Mouse (Mus musculus) forelimb bud, embryonic 11.5 days (tissue): Measurements from ENCODE around the gene Uck1.
"Not testable (repeated sequence)": the region's sequence is repeated elsewhere in the genome, so short reads cannot be mapped to it uniquely, and the experiment has no call there.

Source experiments
- DNase-seq: peaks from one replicate; pipeline ENCODE4 v3.0.0-alpha.2; 2012; ENCODE audit warnings: low read depth, low spot score

The Uck1 gene

DNA sequence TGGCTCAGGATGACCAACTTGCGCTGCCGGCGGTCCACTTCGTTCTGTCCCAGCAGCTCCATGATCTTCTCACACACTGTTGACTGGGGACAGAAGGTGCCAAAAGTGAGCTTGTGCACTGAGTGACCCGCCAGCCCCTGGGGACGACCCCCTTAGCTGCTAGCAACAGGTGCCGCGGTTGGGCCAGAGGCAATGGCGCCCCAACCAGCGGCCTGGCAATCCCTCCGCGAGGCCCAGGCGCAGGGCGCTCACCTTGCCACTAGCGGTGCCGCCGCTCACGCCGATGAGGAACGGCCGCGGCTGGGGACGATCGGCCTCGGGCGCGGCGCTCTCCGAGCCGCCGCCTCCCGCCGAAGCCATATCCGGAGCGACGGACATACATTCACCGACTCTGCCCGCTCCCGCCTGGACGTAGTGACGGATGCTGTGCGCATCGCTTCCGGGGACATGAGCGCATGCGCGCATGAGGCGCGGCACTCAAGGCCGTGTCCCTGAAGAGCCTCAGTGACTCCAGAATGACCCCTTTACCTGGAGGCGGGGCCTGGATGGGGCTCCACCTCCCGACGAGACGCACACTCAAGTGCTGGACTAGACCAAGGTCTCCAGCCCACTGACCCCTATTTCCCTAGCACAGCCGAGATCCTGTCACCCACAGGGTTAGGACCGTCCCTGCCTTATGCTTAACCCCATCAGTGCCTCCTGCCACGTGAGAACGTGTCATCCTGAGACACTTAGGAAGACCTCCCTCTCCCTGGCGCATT lies at the start of gene Uck1:
Uck1 (minus strand) TSS at position 503 of the 761 bp plus-strand sequence.
- peak; percentile 92 for DNase-seq

DNA sequence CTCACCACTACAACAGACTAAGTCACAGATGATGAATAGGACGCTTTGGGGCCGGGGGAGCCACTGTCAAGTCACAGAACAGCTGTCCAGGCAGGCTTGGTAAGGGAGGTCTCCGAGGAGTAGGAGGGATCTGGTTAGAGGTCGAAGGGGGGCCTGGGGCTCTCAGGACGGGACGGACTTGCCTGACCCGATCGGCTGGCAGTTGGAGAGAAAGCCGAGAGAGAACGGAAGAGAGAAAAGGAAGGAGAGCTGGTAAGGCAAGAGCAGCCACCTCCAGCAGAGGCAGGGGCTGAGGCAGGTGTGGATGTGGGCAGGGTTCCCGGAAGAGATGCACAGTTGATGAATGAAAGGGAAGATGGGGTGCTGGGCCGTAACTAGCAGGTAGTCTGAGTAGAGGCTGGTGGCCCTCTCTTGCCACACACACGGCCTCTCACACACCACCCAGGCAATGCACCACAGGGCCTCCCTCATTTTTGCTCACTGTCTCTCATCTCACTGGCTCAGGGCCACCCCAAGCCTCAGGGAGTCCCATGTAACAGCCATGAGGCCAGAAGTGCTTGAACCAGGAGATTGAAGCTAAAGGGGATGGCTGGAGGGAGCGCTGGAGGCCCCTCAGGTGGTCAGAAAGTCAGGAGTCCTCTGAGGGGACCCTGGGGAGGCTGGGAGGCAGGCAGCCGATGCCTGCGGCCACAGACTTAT lies 49.1 kb upstream of the Uck1 start:
- DNase-seq = no peak

DNA sequence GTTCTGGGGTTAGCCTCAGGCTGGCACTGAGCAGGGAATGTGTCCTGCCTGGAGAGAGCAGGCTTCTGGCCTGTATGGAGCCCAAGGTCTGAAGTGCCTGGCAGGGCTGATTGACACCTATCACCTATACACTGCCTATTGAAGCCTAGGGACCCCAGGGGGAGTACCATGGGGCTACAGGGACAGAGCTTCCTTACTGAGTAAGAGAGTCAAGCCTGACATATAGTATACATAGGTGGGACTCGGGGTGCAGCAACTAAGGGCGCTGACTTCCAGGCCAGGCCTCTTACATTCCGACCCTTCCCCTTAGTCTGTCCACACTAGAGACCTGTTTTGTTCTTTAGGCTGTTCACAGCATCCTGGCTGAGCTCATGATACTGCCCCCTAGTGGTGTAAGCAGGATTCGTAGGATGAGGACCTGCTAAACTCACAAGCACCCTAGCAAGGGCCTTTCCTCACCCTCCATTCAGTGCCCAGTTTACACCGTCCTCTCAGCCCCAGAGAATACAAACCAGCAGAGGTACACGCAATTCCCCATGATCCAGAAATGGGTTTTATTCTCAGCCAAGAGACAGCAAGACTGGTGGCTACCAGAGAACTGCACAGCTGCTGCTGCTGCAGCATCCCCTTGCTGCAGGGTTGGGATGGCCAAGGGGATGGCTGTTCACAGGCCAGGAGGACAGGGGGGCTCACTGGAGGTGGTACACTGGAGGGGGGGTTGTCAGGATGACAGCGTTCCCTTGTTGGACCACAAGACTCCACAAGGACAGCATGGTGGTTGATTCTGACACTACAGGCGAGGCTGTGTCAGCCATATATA lies 48.2 kb upstream of the Uck1 start:
- DNase-seq = peak; percentile 83

DNA sequence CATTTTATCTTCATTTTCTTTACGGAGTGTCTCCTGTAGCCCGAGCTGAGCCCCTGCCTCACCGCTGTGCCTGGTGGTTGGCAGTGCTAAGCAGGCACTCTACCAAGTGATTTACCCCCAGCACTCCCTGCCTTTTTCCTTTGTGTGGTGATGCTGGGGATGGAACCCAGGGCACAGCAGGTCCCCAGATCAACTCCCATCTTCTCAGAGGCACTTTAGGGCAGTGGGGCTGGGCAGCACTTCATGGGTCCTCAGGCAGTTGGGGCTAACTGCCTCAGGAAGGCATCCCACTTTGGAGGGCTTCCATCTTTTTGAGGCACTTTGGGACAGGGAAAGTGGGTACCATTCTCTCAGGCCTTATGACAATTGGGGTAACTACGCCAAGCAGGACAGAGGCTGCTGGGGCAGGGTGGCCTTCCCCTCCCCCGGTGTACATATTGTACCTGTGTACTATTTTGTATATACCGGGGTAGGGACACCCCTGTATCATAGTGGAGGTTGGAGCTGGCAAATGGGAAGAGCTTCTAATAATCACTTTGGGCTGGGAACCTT lies 47.4 kb upstream of the Uck1 start:
- DNase-seq = no peak

DNA sequence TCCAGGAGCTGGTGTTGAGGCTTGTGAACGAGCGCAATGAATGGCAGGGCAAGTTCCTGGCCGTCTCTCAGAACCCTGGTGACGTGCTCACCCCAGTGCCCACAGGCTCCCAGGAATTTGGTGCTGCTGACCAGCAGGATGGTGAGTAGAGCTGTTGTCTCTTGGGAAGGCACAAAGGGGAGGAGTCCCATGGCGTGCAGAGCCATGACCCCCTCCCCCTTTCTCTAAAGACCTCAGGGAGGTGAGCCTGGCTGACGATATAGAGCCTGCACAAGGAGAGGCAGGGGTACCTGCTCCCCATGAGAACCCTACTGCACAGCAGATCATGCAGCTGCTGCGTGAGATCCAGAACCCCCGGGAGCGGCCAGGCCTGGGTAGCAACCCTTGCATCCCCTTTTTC lies 46.2 kb upstream of the Uck1 start:
- no peak for DNase-seq

DNA sequence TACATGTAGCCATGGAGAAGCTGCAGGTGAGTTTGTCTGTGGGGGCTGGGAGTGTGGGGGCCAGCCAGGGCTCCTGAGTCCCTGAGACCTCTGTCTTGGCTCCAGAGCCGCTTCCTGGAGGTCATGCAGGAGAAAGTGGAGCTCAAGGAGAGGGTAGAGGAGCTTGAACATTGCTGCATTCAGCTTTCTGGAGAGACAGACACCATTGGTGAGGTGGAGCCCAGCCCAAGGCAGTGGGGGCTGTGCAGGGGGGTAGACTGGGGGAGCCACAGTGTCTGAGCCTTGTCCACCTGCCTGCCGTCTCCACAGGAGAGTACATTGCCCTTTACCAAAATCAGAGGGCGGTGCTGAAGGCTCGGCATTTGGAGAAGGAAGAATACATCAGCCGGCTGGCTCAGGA lies 45.7 kb upstream of the Uck1 start:
- DNase-seq = no peak

DNA sequence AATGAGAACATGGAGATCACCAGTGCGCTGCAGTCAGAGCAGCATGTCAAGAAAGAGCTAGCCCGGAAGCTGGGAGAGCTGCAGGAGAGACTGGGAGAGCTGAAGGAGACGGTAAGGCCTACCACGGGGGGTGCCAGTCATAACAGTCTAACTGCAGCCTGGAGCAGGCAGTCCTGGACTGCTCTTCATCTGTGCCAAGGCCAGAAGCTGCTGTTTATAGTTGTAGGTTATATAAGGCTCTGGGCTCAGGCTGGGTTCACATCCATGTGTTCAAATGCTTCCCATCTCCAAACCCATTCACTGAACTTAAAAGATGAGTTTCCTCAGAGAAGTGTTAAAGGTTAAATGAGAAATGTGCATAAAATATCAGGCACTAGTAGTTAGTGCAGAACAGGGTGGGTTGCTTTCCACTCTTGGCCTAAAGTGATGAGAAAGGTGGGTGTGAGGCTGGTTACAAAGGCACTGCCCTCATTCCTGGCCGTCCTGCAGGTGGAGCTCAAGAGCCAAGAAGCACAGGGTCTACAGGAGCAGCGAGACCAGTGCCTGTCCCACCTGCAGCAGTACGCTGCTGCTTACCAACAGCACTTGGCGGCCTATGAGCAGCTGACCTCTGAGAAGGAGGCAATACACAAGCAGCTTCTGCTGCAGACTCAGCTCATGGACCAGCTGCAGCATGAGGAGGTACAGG lies 44.3 kb upstream of the Uck1 start:
- DNase-seq = peak; percentile 80

DNA sequence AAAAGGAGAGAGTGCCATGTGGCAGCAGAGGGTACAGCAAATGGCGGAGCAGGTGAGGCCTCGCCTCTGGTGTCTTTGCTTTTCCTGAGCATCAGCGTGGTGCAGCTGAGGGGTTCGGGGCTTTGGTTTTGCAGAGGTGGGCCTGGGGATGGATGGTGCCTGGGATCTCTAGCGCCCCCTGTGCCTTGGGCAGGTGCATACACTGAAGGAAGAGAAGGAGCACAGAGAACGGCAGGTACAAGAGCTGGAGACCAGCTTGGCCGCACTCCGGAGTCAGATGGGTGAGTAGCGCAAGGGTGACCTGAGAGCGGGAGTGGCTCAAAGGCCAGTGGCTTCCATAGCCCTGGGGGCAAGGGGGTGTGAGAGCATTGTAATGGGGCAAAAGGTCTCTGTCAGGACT lies 43.0 kb upstream of the Uck1 start:
- DNase-seq = no peak

DNA sequence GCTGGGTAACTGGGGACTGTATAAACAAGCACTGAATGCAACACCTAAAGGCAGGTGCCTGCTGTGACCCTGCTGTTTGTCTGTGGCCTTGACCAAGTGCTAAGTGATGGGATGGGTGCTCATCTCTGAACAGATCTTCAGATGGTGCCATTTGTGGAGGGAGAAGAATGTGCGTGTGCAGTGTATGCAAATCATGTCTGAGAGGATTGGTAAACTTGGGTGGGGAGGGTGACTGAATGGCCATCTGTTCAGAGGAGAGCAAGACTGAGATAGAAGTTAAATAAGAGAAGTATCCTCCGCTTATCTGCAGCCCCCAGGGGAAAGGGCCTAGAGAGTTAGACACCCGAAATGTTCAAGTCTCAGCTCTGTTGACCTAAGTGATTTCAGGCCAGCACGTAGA lies 39.5 kb upstream of the Uck1 start:
- DNase-seq = no peak

DNA sequence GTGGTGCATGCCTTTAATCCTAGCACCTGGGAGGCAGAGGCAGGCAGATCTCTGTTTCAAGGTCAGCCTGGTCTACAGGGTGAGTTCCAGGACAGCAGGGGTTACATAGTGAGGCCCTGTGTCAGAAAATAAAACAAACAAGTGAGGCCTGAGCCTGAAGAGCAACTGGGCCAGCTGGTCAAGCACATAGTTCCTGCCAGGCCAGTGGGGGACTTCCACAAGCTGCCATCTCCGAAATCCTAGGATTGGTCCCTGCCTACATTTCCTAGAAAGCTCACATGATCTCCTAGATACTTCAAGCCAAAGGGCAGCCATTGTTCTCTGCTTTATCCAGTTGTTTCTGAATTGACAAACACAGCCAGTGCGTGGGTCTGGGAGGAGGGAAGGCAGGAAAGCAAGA lies 35.9 kb upstream of the Uck1 start:
- DNase-seq = not testable (repeated sequence)

DNA sequence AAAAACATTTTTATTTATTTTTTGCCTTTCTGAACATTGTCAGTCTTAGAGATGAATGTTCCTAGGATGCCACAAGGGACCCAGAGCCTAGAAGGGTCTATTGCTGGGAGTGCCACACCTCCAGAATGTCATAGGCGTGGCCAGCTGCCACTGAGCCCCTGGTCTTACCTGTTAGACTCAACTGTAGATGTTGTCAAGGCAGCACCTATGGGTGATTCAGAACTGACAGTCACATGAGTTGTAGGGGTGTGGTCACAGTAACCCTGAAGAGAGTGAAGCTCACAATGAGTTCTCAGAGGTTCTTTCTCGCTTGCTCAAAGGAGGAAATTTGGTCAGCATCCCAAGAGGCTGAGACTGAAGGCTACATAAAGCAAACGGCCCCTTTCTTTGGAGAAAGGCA lies 35.3 kb upstream of the Uck1 start:
- DNase-seq = no peak

DNA sequence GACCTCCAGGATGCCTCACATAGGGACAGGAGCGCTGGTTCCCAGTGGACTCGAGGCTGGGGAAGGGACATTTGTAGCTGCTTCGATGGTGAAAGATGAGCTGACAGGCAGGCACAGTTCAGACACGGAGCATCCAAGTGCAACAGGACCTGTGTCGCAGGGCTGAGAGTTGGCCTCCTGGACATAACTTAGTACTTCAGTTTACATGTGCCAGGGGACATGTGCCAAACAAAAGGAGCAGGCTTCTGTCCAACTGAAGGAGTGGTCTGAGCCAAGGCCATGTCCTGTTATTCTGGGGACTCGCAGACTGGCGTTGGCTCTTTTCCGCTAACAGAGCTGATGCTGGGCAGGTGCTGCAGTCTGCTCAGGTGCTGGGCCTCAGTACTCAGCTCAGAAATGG lies 34.4 kb upstream of the Uck1 start:
- no peak for DNase-seq

DNA sequence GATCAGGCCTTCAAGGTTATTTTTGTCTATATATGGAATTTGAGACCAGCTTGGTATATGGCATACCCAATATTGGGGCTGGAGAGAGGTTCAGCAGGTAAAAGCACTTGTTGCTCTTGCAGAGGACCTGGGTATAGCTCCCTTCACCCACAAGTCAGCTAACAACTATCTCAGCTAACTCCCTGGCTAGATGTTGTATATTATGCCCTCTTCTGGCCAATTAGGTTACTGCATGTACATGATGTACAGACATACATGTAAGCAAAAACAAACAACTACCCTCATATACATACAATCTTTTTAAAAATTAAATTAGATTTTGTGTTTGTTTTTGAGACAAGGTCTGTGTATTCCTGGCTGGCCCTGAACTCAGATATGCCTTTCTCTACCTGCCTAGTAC lies 29.6 kb upstream of the Uck1 start:
- peak; percentile 60 for DNase-seq

DNA sequence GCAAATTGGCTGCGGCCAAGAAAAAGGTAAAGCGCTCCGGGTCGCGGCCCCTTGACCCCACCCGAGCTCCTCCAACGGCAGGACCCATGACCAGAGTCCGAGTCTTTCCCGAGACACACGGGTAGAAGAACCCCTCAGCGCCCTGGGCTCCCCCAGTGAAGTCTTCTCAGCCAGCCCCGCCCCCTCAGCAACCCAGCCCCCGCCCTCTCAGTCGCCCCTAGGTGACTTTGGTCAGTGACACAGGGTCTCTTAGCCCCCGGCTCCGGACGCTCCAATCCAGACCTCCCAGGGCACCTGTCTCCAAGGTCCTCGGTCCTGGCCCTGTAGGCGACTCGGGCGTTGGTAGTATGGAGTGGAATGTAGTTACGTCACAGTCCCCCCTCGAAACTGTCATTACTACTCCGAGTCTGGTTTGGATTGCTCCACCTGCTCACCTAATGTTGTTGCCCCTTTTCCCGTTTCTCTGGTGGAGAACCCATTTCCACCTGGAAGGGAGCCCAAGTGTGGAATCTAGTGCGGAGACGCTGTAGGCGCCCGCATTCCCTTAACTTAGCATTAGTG lies 28.5 kb upstream of the Uck1 start:
- DNase-seq = peak; percentile 45

DNA sequence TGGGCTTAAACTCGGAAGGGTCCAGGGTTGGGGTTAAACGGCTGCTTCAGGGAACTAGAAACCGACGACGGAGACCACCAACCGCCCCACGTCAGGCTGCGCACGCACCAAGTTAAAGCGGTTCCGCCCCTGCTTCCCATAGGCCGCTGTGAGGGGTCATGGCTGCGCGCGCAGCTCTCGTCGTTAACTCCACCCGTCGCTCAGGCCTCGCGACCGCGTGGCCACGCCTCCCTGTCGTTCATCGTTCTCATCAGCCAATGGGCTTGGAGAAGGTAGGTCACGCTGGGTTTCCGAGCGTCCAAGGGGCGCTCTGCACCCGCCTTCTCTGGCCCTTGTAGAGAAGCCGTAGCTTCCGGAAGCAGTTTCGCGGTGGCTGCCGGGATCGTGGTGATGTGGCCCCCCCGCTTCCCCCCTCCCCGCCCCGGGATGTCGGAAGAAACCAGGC lies 28.0 kb upstream of the Uck1 start, which contains the start of gene Swi5:
Swi5 (minus strand) TSS at position 153 of the 445 bp plus-strand sequence.
- DNase-seq = peak; percentile 100

DNA sequence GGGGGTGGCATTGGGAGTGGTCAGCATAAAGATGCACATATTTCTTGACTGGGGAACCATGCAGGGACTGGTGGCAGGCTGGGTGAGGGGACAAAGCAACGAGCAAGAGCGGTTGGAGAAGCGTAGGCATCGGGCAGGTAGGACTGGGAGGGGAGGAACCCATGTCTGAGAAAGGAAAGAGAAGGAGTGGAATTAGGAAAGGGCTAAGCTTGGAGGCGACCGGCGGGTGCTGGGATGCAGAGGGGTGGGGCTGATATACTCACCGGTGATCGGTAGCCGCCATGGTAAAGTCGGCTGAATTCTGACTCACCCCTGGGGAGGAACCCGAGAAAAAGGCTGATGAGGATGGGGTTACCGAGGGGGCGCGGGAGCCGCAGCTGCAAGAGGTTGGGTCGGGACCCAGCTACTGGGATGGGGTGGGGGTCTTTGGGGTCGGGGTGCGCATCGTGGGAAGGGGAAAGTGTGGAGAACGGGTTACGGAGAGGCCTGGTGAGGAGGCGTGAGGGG lies 27.4 kb upstream of the Uck1 start, which contains the start of gene Golga2:
Golga2 (plus strand) TSS at position 51 of the 507 bp plus-strand sequence.
- no peak for DNase-seq

DNA sequence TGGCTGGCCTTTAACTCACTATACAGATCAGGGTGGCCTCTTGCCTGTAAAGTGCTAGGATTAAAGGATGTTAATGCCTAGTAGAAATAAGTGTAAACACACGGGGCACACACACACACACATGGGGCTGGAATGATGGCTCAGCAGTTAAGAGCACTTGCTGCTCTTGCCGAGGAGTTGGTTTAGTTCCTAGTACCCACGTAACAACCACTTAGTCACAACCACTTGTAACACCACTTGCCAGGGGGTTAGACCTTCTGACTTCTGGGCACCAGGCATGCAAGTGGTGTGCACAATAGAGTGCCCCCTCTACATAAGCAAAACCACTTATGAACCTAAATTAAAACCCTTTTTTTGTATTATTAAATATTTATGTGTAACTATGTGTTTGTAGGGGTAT lies 24.0 kb upstream of the Uck1 start:
- no peak for DNase-seq

DNA sequence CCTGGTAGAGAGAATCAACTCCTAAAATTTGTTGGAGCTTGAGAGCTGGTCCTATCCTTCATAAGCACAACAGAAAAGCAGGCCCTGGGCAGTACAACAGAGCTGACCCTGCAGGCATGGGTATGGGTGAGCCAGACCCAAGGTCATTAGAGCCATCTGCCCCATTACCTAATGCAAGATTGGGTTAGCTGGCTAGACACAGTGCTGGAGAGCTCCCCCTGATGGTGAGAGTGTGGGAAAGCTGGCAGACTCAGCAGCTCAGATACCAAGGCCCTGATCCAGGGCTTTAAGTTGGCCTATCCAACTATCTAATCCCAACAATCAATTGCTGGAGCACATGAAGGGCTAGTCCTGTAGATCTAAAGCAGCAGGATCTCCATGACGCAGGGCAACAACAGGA lies 22.8 kb upstream of the Uck1 start:
- peak; percentile 40 for DNase-seq

DNA sequence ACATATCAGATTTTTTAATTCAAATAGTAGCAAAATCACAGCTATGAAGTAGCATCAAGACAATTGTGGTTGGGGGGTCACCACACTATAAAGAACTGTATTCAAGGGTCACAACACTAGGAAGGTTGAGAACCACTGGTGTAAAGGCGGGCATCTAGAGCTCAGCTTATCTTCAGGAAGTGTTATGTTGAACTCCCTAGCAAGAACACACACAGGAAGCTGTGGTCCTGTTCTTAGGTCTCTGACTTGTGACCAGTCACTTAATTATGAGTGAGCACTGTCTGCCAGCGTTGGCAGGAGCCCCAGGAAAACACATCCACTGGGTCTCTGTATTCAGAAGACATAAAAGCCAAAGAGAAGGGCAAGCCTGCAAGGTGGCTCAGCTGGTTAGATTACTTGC lies 22.3 kb upstream of the Uck1 start:
- DNase-seq = no peak

DNA sequence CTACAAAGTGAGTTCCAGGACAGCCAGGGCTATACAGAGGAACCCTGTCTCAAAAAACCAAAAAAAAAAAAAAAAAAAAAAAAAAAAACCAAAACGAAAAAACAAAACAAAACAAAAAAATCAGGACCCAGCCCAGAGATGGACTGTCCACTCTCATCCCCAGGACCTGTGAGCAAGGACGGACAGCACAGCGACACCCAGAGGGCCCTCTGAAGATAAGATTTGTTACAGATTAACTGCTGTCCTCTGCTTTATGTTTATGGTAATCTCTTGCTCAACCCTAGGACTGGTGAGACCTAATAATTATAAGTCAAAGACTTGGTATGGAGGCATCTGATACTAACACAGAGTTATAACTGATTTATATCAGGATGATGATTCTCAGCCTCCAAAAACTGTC lies 15.9 kb upstream of the Uck1 start:
- no peak for DNase-seq

DNA sequence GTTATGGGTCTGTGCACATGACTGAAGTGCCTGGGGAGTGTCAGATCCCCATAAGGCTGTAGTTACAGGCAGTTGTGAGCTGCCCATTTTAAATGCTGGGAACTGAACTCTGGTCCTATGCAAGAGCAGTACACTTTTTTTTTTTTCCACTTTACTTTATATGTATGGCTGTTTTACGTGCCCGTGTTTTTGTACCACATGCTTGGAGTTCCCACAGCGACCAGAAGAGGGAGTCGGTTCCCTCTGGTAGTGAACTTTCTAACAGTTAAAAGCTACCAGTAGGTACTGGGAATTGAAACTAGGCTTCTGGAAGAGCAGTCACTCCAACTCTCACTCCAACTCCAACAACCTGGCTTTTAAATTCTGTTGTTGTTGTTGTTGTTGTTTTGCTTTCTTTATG lies 676 bp upstream of the Uck1 start:
- DNase-seq = peak; percentile 40
